Mouse (Mus musculus): ENCODE measurements around the gene Hnrnpa1.

- TF ChIP-seq POLR2A (IDR thresholded peaks at IDR 0.05; ENCODE audit: control insufficient read depth, low read depth, low read length) (no peak), CTCF (IDR thresholded peaks at IDR 0.05; ENCODE audit: control insufficient read depth, insufficient read depth, insufficient replicate concordance, low read depth, low read length) (no peak)
Measured at GRCm38 (mm10) chr15:103253352-103253751, 13.1 kb downstream of the Hnrnpa1 start.

All from testis, adult 2 months (tissue).